In genomic region chr12:87267682-87268081, GRCm38 (mm10) we compare ENCODE assay signal across 8 mouse cellular contexts. TPM values are rescaled to one million over a fixed set of nuclear protein-coding genes. Genes with fewer than 3 reads are reported as not detected.
DNase-seq lines count a peak whose midpoint lies in the region; ATAC-seq and TF ChIP-seq lines count a peak whose summit lies in the region.

No protein-coding gene starts in this region.

- WGBS in thymus, adult 2 months: 25% methylated on average over 4 of the region's 4 CpGs
- WGBS in forebrain, embryonic 10.5 days: 35% methylated on average over 4 of the region's 4 CpGs
- 28% methylated on average over 4 of the region's 4 CpGs for WGBS in intestine, embryonic 16.5 days

- H3K9me3 ChIP-seq in forebrain, embryonic 10.5 days: no peaks in the 10 kb centered on the region
- H3K9me3 ChIP-seq in intestine, embryonic 16.5 days (ENCODE audit: control insufficient read depth, low read length): no peaks in the 10 kb centered on the region

- H3K9ac ChIP-seq in intestine, embryonic 16.5 days (ENCODE audit: low read depth, low read length): peak overlapping the region; percentile 92

- H3K4me1 ChIP-seq in thymus, adult 2 months (replicated peaks; ENCODE audit: control insufficient read depth, insufficient read depth, low read length): peaks cover 10% of the 10 kb centered on the region
- H3K4me1 ChIP-seq in forebrain, embryonic 10.5 days: peaks cover 25% of the 10 kb centered on the region
- peaks cover 10% of the 10 kb centered on the region for H3K4me1 ChIP-seq in intestine, embryonic 16.5 days (ENCODE audit: control insufficient read depth, insufficient read depth, low read length)

- H3K36me3 ChIP-seq in thymus, adult 2 months (ENCODE audit: control insufficient read depth, insufficient read depth, low read length): peaks cover 38% of the 10 kb centered on the region
- peaks cover 62% of the 10 kb centered on the region for H3K36me3 ChIP-seq in forebrain, embryonic 10.5 days (replicated peaks)
- H3K36me3 ChIP-seq in intestine, embryonic 16.5 days (ENCODE audit: control insufficient read depth, insufficient read depth, low read length): peaks cover 12% of the 10 kb centered on the region

- no peaks in the 10 kb centered on the region for H3K27me3 ChIP-seq in thymus, adult 2 months (ENCODE audit: control insufficient read depth, insufficient read depth, low read length)
- no peaks in the 10 kb centered on the region for H3K27me3 ChIP-seq in forebrain, embryonic 10.5 days (ENCODE audit: poor library complexity, severe bottlenecking)
- no peaks in the 10 kb centered on the region for H3K27me3 ChIP-seq in intestine, embryonic 16.5 days (replicated peaks; ENCODE audit: control insufficient read depth, insufficient read depth, low read length)

- TF ChIP-seq CTCF in thymus, adult 2 months (IDR thresholded peaks at IDR 0.05; ENCODE audit: borderline replicate concordance, control insufficient read depth, extremely low read depth, insufficient read depth, low read length, poor library complexity): no peak
- peak; percentile 34; the same call in 1 of the 2 replicates for TF ChIP-seq CTCF in brain, embryonic 14.5 days (IDR thresholded peaks at IDR 0.05; ENCODE audit: borderline replicate concordance, extremely low read depth, insufficient read depth, insufficient read length)

- ATAC-seq in intestine, embryonic 16.5 days: no peak

- peak; percentile 20 for DNase-seq in thymus, adult 2 months
- no peak for DNase-seq in thymus, postnatal 36 days
- DNase-seq in brain, embryonic 14.5 days (ENCODE audit: low read depth): peak; percentile 75
- peak; percentile 33 for DNase-seq in forebrain, embryonic 10.5 days (ENCODE audit: extremely low spot score, low spot score)
- DNase-seq in lung, postnatal 10 days: peak; percentile 53
- DNase-seq in thymus, postnatal 25 days: peak; percentile 10
- no peak for DNase-seq in spleen, postnatal 36 days (ENCODE audit: low spot score in 2 of 2)

- H3K4me2 ChIP-seq in intestine, embryonic 16.5 days (ENCODE audit: low read depth, low read length): peak overlapping the region; percentile 73

- no peak for TF ChIP-seq POLR2A in thymus, adult 2 months (IDR thresholded peaks at IDR 0.05; ENCODE audit: control insufficient read depth, extremely low read depth, insufficient read depth, low read length, poor library complexity)
- no peak for TF ChIP-seq POLR2A in brain, embryonic 14.5 days (IDR thresholded peaks at IDR 0.05; ENCODE audit: borderline replicate concordance, extremely low read depth, insufficient read depth, insufficient read length, poor library complexity, severe bottlenecking)

- H3K27ac ChIP-seq in thymus, adult 2 months (ENCODE audit: control insufficient read depth, insufficient read depth, low read length): no peak overlapping the region
- peak overlapping the region; percentile 93 for H3K27ac ChIP-seq in forebrain, embryonic 10.5 days
- no peak overlapping the region for H3K27ac ChIP-seq in intestine, embryonic 16.5 days (ENCODE audit: low read length)

- no peak overlapping the region for H3K4me3 ChIP-seq in thymus, adult 2 months (ENCODE audit: control insufficient read depth, insufficient read depth, low read length)
- H3K4me3 ChIP-seq in forebrain, embryonic 10.5 days: peak overlapping the region; percentile 81
- H3K4me3 ChIP-seq in intestine, embryonic 16.5 days (ENCODE audit: low read length): peak overlapping the region; percentile 88

RNA-seq across cellular contexts. Expression of gene Ahsa1, which starts 1.4 kb away (rescaled TPM):
- 63.8 and 64.5 TPM in 2 replicates for polyA plus RNA-seq in thymus, adult 2 months (2012; rRNA removed)
- 151 and 160 TPM in 2 replicates for polyA plus RNA-seq in brain, embryonic 14.5 days (2012; rRNA removed)
- polyA plus RNA-seq in forebrain, embryonic 10.5 days (2016; fragmentation: Nextera tagmentation; extraction: Ambion mirVana): 279 and 280 TPM in 2 replicates
- 196 and 225 TPM in 2 replicates for polyA plus RNA-seq in intestine, embryonic 16.5 days (2015; fragmentation: Nextera tagmentation; extraction: Ambion mirVana)

RNA-seq across cellular contexts. Expression of gene Vipas39, which starts 1.6 kb away (rescaled TPM):
- polyA plus RNA-seq in thymus, adult 2 months (2012; rRNA removed): 34.5 and 37.6 TPM in 2 replicates
- polyA plus RNA-seq in brain, embryonic 14.5 days (2012; rRNA removed): 64.5 and 72.3 TPM in 2 replicates
- polyA plus RNA-seq in forebrain, embryonic 10.5 days (2016; fragmentation: Nextera tagmentation; extraction: Ambion mirVana): 51.2 and 54.1 TPM in 2 replicates
- 40.8 and 42.4 TPM in 2 replicates for polyA plus RNA-seq in intestine, embryonic 16.5 days (2015; fragmentation: Nextera tagmentation; extraction: Ambion mirVana)

RNA-seq across cellular contexts. Expression of gene Noxred1, which starts 29.1 kb away (rescaled TPM):
- polyA plus RNA-seq in thymus, adult 2 months (2012; rRNA removed): 0.54 and 0.86 TPM in 2 replicates
- polyA plus RNA-seq in brain, embryonic 14.5 days (2012; rRNA removed): 3.1 and 4.4 TPM in 2 replicates
- 0.46 and 0.84 TPM in 2 replicates for polyA plus RNA-seq in forebrain, embryonic 10.5 days (2016; fragmentation: Nextera tagmentation; extraction: Ambion mirVana)
- polyA plus RNA-seq in intestine, embryonic 16.5 days (2015; fragmentation: Nextera tagmentation; extraction: Ambion mirVana): 0.45 and 0.49 TPM in 2 replicates

RNA-seq across cellular contexts. Expression of gene Ism2, which starts 31.8 kb away (rescaled TPM):
- 0.05 TPM in 1 of 2 replicates, not detected in the other for polyA plus RNA-seq in thymus, adult 2 months (2012; rRNA removed)
- 0.96 and 1.4 TPM in 2 replicates for polyA plus RNA-seq in brain, embryonic 14.5 days (2012; rRNA removed)
- 0.63 and 1.8 TPM in 2 replicates for polyA plus RNA-seq in forebrain, embryonic 10.5 days (2016; fragmentation: Nextera tagmentation; extraction: Ambion mirVana)
- polyA plus RNA-seq in intestine, embryonic 16.5 days (2015; fragmentation: Nextera tagmentation; extraction: Ambion mirVana): 0.27 and 0.49 TPM in 2 replicates

Comparison
In these comparisons a context has a peak if more than half of its experiments do, and no peak if none do; other contexts are left out.
1. DNase-seq: peak in thymus, adult 2 months (single experiment), brain, embryonic 14.5 days (single experiment), forebrain, embryonic 10.5 days (single experiment), lung, postnatal 10 days (single experiment) and thymus, postnatal 25 days (single experiment); none in thymus, postnatal 36 days (0 of 2) and spleen, postnatal 36 days (0 of 2).